Mouse (Mus musculus): Measurements from ENCODE around the gene Dnah2. TPM values are rescaled to one million over a fixed set of nuclear protein-coding genes. Genes with fewer than 3 reads are reported as not detected.

The Dnah2 gene
- total and polyA plus RNA-seq, 3 experiments, result 0.08 to 0.41 (median 0.23) TPM

DNA sequence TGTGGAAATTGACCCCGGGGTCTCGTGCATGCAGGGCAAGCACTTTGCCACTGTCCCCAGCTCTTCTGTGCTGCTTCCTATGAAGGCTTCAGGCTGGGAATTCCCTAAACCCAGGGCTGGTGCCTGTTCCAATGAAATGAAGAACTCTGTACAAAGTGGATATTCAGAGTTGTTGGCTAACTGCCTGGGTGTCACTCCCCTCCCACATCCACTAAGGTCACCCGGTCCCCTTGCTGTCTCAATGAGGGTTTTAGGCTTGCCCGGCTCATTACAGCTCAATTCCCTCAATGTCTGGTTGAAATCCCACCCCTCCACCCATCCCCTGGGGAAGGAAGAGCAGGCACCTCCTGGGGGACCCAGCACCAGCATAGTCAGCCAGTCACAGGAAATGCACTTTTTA is 28.9 kb downstream of the Dnah2 start:
- Histone ChIP-seq H3K27ac (no peak overlapping the region), H3K79me2 (replicated peaks; ENCODE audit: control insufficient read depth, insufficient read depth, low read length) (no peaks in the 10 kb centered on the region), H3K27me3 (ENCODE audit: control insufficient read depth, insufficient read depth, low read length) (no peaks in the 10 kb centered on the region), H3K36me3 (ENCODE audit: control insufficient read depth, insufficient read depth, low read length) (no peaks in the 10 kb centered on the region), H3K4me3 (no peak overlapping the region), H3K4me1 (ENCODE audit: control insufficient read depth, insufficient read depth, low read length) (peaks cover 1% of the 10 kb centered on the region; the same call in 1 of the 2 replicates), H3K9ac (ENCODE audit: low read depth, low read length) (no peak overlapping the region)
- intact Hi-C loops (cut with DNase I), result no loop called here
- TF ChIP-seq POLR2A (IDR thresholded peaks at IDR 0.05; ENCODE audit: insufficient read depth, low read depth, low read length), result no peak
- TF ChIP-seq CTCF (IDR thresholded peaks at IDR 0.05), result no peak
- TF ChIP-seq EP300 (IDR thresholded peaks at IDR 0.05; ENCODE audit: insufficient read depth, low read depth, low read length), result no peak
- no peak for DNase-seq
- WGBS, result 38% methylated on average over 4 of the region's 4 CpGs

GRCm38 (mm10) chr11:69516661-69517060 is 32.2 kb downstream of the Dnah2 start:
- Histone ChIP-seq H3K4me1 (ENCODE audit: control insufficient read depth, insufficient read depth, low read length) (peaks cover 3% of the 10 kb centered on the region; the same call in 1 of the 2 replicates), H3K9ac (ENCODE audit: low read depth, low read length) (no peak overlapping the region), H3K27me3 (ENCODE audit: control insufficient read depth, insufficient read depth, low read length) (no peaks in the 10 kb centered on the region), H3K4me3 (no peak overlapping the region), H3K36me3 (ENCODE audit: control insufficient read depth, insufficient read depth, low read length) (no peaks in the 10 kb centered on the region), H3K27ac (no peak overlapping the region), H3K79me2 (replicated peaks; ENCODE audit: control insufficient read depth, insufficient read depth, low read length) (no peaks in the 10 kb centered on the region)
- 57% methylated on average over 3 of the region's 3 CpGs for WGBS
- intact Hi-C loops (cut with DNase I), result no loop called here
- DNase-seq, result no peak
- TF ChIP-seq EP300 (IDR thresholded peaks at IDR 0.05; ENCODE audit: insufficient read depth, low read depth, low read length) (no peak), CTCF (IDR thresholded peaks at IDR 0.05) (no peak), POLR2A (IDR thresholded peaks at IDR 0.05; ENCODE audit: insufficient read depth, low read depth, low read length) (no peak)

- WGBS, result 51% methylated on average over 15 of the region's 15 CpGs
- Histone ChIP-seq H3K4me1 (ENCODE audit: control insufficient read depth, insufficient read depth, low read length) (peaks cover 3% of the 10 kb centered on the region; the same call in 1 of the 2 replicates), H3K27me3 (ENCODE audit: control insufficient read depth, insufficient read depth, low read length) (no peaks in the 10 kb centered on the region), H3K27ac (no peak overlapping the region), H3K36me3 (ENCODE audit: control insufficient read depth, insufficient read depth, low read length) (no peaks in the 10 kb centered on the region), H3K4me3 (no peak overlapping the region), H3K79me2 (replicated peaks; ENCODE audit: control insufficient read depth, insufficient read depth, low read length) (no peaks in the 10 kb centered on the region), H3K9ac (ENCODE audit: low read depth, low read length) (no peak overlapping the region)
- TF ChIP-seq CTCF (IDR thresholded peaks at IDR 0.05) (no peak), POLR2A (IDR thresholded peaks at IDR 0.05; ENCODE audit: insufficient read depth, low read depth, low read length) (no peak), EP300 (IDR thresholded peaks at IDR 0.05; ENCODE audit: insufficient read depth, low read depth, low read length) (no peak)
- intact Hi-C loops (cut with DNase I), result no loop called here
- no peak for DNase-seq
These were observed 32.7 kb downstream of the Dnah2 start for GRCm38 (mm10) chr11:69516151-69516640.

DNA sequence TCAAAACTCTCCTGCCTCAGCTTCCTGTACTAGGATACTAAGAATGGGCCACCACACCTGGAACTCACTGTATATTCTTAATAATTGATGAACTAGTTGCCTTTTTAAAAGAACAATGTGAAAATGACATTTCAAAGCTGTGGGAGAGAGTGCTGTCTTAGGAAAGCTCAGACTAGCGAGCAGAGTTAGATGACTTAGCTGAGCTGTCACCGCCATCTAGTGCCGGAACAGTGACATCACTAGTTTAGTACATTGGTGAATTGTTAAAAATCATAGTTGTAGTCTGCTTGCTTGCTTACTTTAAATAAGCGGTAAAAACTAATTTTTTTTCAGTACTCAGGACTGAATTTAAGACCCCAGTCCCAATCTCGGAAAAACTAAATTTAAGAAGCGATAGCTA is 35.1 kb downstream of the Dnah2 start:
- Histone ChIP-seq H3K4me1 (ENCODE audit: control insufficient read depth, insufficient read depth, low read length) (0 out of 2 replicates have a peak, but pooled peaks cover 2% of the 10 kb centered on the region), H3K36me3 (ENCODE audit: control insufficient read depth, insufficient read depth, low read length) (no peaks in the 10 kb centered on the region), H3K9ac (ENCODE audit: low read depth, low read length) (no peak overlapping the region), H3K27me3 (ENCODE audit: control insufficient read depth, insufficient read depth, low read length) (no peaks in the 10 kb centered on the region), H3K79me2 (replicated peaks; ENCODE audit: control insufficient read depth, insufficient read depth, low read length) (no peaks in the 10 kb centered on the region), H3K27ac (no peak overlapping the region), H3K4me3 (no peak overlapping the region)
- 4% methylated on average over 6 of the region's 6 CpGs for WGBS
- peak; percentile 92 for TF ChIP-seq EP300 (IDR thresholded peaks at IDR 0.05; ENCODE audit: insufficient read depth, low read depth, low read length)
- no peak for TF ChIP-seq POLR2A (IDR thresholded peaks at IDR 0.05; ENCODE audit: insufficient read depth, low read depth, low read length)
- peak; percentile 91 for TF ChIP-seq CTCF (IDR thresholded peaks at IDR 0.05)
- intact Hi-C loops (cut with DNase I), result loop anchor here (1.0 to 2.0 kb wide), 3 partner anchors 82 to 245 kb away; no protein-coding TSS in a partner anchor
- DNase-seq, result peak; percentile 52 to 60

DNA sequence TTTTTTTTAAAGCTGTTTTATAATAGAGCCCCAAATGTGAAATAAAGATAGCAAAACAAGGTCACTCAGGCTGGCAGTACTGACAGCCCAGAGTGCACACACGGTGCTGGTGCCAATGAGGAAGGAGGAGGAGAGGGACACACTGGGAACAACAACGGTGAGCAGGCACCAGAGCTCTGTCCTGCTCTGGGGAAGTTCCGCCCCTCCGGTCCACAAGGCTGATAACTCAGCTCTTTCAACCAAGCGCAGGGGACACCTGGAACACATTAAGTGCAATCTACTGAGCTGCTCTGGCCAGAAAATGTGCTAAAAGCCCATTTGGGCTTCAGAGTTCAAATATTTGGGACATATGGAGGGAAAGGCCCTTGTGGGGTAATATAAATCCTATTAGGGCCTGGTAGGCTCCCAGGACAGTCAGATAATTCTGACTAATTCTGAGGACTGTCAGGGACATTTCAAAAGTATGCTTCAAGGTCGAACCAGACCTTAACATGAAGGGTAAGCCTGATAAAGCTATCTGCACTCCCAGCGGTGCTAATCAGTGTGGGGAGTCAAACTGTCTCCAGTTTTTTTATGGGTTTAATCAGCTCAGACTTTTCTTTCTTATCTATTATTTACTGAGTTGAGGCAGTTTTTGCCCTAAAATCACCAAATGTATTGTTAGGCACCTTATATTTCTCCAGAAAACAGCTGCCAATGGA is 38.0 kb downstream of the Dnah2 start:
- intact Hi-C loops (cut with DNase I), result no loop called here
- H3K4me1 ChIP-seq (ENCODE audit: control insufficient read depth, insufficient read depth, low read length), result 0 out of 2 replicates have a peak, but pooled peaks cover 2% of the 10 kb centered on the region
- 0 out of 2 replicates have a peak overlapping the region, but pooled peaks have one; percentile 3 for H3K9ac ChIP-seq (ENCODE audit: low read depth, low read length)
- WGBS, result 26% methylated on average over 7 of the region's 7 CpGs
- no peaks in the 10 kb centered on the region for H3K36me3 ChIP-seq (ENCODE audit: control insufficient read depth, insufficient read depth, low read length)
- peak overlapping the region; percentile 42 for H3K27ac ChIP-seq
- H3K4me3 ChIP-seq, result no peak overlapping the region
- H3K79me2 ChIP-seq (replicated peaks; ENCODE audit: control insufficient read depth, insufficient read depth, low read length), result no peaks in the 10 kb centered on the region
- peak; percentile 18 to 27 for DNase-seq
- TF ChIP-seq CTCF (IDR thresholded peaks at IDR 0.05), result no peak
- no peak for TF ChIP-seq POLR2A (IDR thresholded peaks at IDR 0.05; ENCODE audit: insufficient read depth, low read depth, low read length)
- no peak for TF ChIP-seq EP300 (IDR thresholded peaks at IDR 0.05; ENCODE audit: insufficient read depth, low read depth, low read length)
- no peaks in the 10 kb centered on the region for H3K27me3 ChIP-seq (ENCODE audit: control insufficient read depth, insufficient read depth, low read length)

DNA sequence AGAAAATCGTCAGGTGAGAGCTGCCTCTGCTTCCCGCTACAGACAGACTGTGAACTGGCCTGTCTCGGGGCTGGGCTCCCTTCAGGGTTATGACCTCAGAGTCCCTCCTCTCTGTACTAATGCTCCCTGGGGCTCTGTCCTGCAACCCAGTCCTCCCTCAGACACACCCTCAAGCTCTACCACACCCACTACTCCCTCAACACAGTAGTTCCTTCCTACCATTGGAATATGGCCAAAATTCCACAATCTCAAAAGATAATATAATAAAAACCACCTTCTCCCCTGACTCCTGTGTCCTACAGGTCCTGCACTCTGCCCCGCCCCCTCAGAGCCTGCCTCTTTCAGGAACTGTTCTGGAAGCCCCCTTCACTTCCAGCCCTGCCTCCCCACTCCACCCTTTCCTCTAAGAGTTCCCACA is 45.0 kb downstream of the Dnah2 start:
- peak; percentile 65 to 69 for DNase-seq
- no peaks in the 10 kb centered on the region for H3K79me2 ChIP-seq (replicated peaks; ENCODE audit: control insufficient read depth, insufficient read depth, low read length)
- H3K27ac ChIP-seq, result peak overlapping the region; percentile 71
- 40% methylated on average over 4 of the region's 4 CpGs for WGBS
- no peaks in the 10 kb centered on the region; the same call in 1 of the 2 replicates for H3K36me3 ChIP-seq (ENCODE audit: control insufficient read depth, insufficient read depth, low read length)
- no peak overlapping the region for H3K4me3 ChIP-seq
- intact Hi-C loops (cut with DNase I), result loop anchor here (1.0 to 2.0 kb wide), 2 partner anchors 52 to 59 kb away; no protein-coding TSS in a partner anchor
- no peak for TF ChIP-seq CTCF (IDR thresholded peaks at IDR 0.05)
- TF ChIP-seq EP300 (IDR thresholded peaks at IDR 0.05; ENCODE audit: insufficient read depth, low read depth, low read length), result peak; percentile 60; the same call in 1 of the 2 replicates
- TF ChIP-seq POLR2A (IDR thresholded peaks at IDR 0.05; ENCODE audit: insufficient read depth, low read depth, low read length), result peak; percentile 55
- H3K4me1 ChIP-seq (ENCODE audit: control insufficient read depth, insufficient read depth, low read length), result peaks cover 14% of the 10 kb centered on the region
- H3K9ac ChIP-seq (ENCODE audit: low read depth, low read length), result no peak overlapping the region
- no peaks in the 10 kb centered on the region for H3K27me3 ChIP-seq (ENCODE audit: control insufficient read depth, insufficient read depth, low read length)

Data from heart, adult 2 months (tissue).